Mouse (Mus musculus) midbrain, embryonic 12.5 days (tissue): Measurements from ENCODE around the gene Cpb2. TPM values are rescaled to one million over a fixed set of nuclear protein-coding genes. Genes with fewer than 3 reads are reported as not detected.

ENCODE experiments used
- ATAC-seq: fragments of 200-750 bp; cut with Nextera tagmentation; 2 replicates; pipeline ENCODE4 v1.8.0; 2017; ENCODE audit warnings: low read depth, moderate TSS enrichment, moderate library complexity; ENCODE audit not compliant: low FRiP score
- H3K27ac ChIP-seq: fragments of 300-500 bp; sonication (generic); replicated peaks from 2 replicates; pipeline ENCODE4 v1.5.1; 2016; ENCODE audit warnings: mild to moderate bottlenecking
- H3K27me3 ChIP-seq: fragments of 300-500 bp; sonication (generic); 2 replicates; pipeline ENCODE4 v1.6.1; 2016; ENCODE audit warnings: mild to moderate bottlenecking
- H3K36me3 ChIP-seq: fragments of 300-500 bp; sonication (generic); 2 replicates; pipeline ENCODE4 v1.6.1; 2016
- H3K4me1 ChIP-seq: fragments of 300-500 bp; sonication (generic); 2 replicates; pipeline ENCODE4 v1.6.1; 2016
- H3K4me2 ChIP-seq: fragments of 300-500 bp; sonication (generic); replicated peaks from 2 replicates; pipeline ENCODE4 v1.6.1; 2016; ENCODE audit warnings: mild to moderate bottlenecking, moderate library complexity
- H3K4me3 ChIP-seq: fragments of 300-500 bp; sonication (generic); 2 replicates; pipeline ENCODE4 v1.5.1; 2016; ENCODE audit warnings: mild to moderate bottlenecking
- H3K9ac ChIP-seq: fragments of 300-500 bp; sonication (generic); replicated peaks from 2 replicates; pipeline ENCODE4 v1.6.1; 2016; ENCODE audit warnings: mild to moderate bottlenecking, moderate library complexity
- H3K9me3 ChIP-seq: fragments of 300-500 bp; sonication (generic); 2 replicates; pipeline ENCODE4 v1.6.1; 2016; ENCODE audit warnings: mild to moderate bottlenecking
- WGBS: fragments of 180-500 bp; shearing (Covaris S2); methylation state at CpG from one replicate; pipeline ENCODE4 v1.1.7; 2016; 5-methylcytosine and 5-hydroxymethylcytosine counted together
- polyA plus RNA-seq: library from polyadenylated mRNA; unstranded; fragments of >200 nt; fragmentation: Nextera tagmentation; extraction: Ambion mirVana; gene quantifications from 2 replicates; pipeline ENCODE4 v1.2.1, GENCODE M21; 2016

Cpb2 gene
- polyA plus RNA-seq, 1 experiment from 2014 or later: not detected

DNA sequence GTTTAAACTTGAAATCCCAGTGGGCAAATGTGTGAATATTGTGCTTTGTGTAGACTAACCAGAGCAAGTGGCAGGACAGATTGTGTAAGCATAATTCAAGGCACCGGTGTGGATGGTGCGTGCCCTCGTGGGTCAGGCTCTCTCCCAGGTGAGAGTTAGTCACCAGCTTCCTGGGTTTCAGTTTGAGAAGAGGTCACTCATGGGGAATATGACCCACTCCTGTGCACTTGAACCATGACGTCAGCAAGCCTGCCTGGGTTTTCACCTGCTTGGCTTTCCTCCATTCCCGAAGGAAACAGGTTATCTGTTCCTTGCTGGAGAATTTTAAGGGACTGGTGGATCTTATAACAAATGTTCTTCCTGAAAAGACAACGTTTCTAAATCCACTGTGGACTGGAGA is 19.7 kb upstream of the Cpb2 start:
- H3K4me2 ChIP-seq: no peak overlapping the region
- WGBS: 87% methylated on average over 6 of the region's 6 CpGs
- no peak overlapping the region for H3K9ac ChIP-seq
- H3K4me3 ChIP-seq: no peak overlapping the region
- H3K27ac ChIP-seq: no peak overlapping the region
- H3K9me3 ChIP-seq: no peaks in the 10 kb centered on the region
- H3K36me3 ChIP-seq: no peaks in the 10 kb centered on the region
- no peak for ATAC-seq
- H3K4me1 ChIP-seq: peaks cover 22% of the 10 kb centered on the region
- no peaks in the 10 kb centered on the region; the same call in 1 of the 2 replicates for H3K27me3 ChIP-seq

DNA sequence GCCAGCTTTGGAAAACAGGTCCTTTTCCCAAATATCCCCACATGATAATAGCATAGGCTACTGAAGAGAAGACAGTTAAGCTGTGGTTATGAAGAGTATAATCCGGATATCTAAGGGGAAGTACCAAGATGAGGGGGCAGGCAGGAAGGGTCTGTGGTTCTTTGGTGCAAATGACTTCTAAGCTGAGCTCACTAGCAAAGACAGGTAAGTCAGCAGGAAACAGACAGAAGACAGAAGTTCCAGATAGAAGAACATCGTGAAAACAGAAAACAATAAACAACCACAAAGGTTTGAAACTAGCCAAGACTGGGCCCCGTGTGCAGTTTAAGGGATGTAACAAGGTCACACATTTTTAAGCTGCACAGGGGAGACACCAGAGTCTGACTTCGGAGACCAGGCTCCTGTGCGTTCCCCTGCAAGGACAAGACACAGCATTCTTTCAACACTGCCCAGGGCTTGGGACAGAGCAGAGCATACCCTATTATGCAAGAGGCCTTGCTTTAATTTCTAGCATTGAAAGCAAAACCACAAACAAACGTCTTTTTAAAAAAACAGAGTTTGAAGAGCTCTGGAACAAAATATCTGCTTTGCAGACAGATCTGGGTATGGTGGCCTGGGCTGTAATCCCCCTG is 14.5 kb upstream of the Cpb2 start:
- Histone ChIP-seq H3K27ac (no peak overlapping the region), H3K9ac (no peak overlapping the region), H3K4me1 (peaks cover 8% of the 10 kb centered on the region; the same call in 1 of the 2 replicates), H3K4me3 (no peak overlapping the region), H3K4me2 (no peak overlapping the region), H3K9me3 (no peaks in the 10 kb centered on the region), H3K36me3 (no peaks in the 10 kb centered on the region), H3K27me3 (0 out of 2 replicates have a peak, but pooled peaks cover 7% of the 10 kb centered on the region)
- 83% methylated on average over 6 of the region's 6 CpGs for WGBS
- no peak for ATAC-seq

DNA sequence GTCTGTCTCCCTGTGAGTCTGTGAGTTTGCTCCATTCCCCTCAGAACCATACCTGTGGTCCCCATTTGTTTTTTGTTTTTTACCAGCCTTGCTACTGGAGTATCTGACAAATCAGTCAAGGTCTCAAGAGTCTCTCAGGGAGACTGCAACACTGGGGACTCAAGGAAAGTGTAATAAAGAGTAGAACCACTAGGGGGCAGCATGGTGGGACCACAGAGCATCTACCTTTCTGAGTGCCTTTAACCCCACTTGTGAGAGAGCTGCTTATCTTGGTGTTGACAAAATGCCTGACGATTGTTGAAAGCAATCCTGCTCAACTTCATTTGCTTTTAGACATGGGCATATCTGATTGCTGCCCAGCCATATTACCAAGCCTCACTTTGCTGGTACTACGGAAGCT is 12.3 kb upstream of the Cpb2 start:
- no peak for ATAC-seq
- H3K4me1 ChIP-seq: peaks cover 8% of the 10 kb centered on the region; the same call in 1 of the 2 replicates
- no peaks in the 10 kb centered on the region for H3K36me3 ChIP-seq
- H3K27me3 ChIP-seq: peaks cover 13% of the 10 kb centered on the region; the same call in 1 of the 2 replicates
- H3K9me3 ChIP-seq: no peaks in the 10 kb centered on the region
- WGBS: 78% methylated on average over 2 of the region's 2 CpGs
- H3K27ac ChIP-seq: no peak overlapping the region
- no peak overlapping the region for H3K4me2 ChIP-seq
- H3K9ac ChIP-seq: no peak overlapping the region
- H3K4me3 ChIP-seq: no peak overlapping the region

DNA sequence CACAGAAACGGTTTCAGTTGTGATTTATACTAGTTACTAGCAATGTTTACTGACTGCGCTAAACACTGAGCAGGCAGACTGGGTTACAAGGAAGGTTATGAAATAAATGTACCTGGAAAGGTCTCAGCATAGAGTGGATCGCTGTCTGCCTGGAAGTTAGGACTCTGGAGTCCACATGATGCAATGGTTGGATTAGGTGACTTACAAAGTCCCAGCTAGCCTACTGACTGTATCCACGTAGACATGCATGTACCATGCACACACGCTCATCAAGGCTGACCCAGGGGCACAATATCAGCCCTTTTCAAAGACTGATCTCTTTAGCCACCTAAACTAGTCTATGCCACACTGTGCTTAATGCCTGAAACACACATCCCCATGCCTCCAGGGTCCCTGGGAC is 9.0 kb upstream of the Cpb2 start:
- Histone ChIP-seq H3K9me3 (no peaks in the 10 kb centered on the region), H3K4me3 (no peak overlapping the region), H3K4me2 (no peak overlapping the region), H3K27ac (no peak overlapping the region), H3K27me3 (peaks cover 17% of the 10 kb centered on the region; the same call in 1 of the 2 replicates), H3K36me3 (no peaks in the 10 kb centered on the region), H3K9ac (no peak overlapping the region), H3K4me1 (peaks cover 18% of the 10 kb centered on the region)
- ATAC-seq: no peak
- WGBS: 92% methylated on average over 5 of the region's 5 CpGs

DNA sequence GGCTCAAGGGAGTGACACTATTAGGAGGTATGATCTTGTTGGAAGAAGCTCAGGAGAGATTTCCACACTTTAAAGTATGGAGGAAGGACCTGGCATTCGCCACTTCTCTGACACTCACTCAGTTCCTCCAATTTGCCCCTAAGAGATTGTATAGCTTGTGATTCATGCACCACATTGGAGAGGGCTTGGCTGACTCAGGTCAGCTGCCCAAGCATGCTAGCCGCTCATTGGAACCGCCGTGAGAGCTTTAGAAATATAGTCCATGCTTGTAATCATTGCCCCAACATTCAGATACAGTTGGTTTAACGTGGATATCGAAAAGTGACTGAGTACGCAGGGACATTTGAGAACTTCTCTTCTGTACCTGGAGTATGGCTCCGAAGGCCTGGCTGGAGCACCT is 6.5 kb upstream of the Cpb2 start:
- WGBS: 75% methylated on average over 8 of the region's 8 CpGs
- no peaks in the 10 kb centered on the region for H3K36me3 ChIP-seq
- no peaks in the 10 kb centered on the region for H3K9me3 ChIP-seq
- 0 out of 2 replicates have a peak overlapping the region, but pooled peaks have one; percentile 30 for H3K27ac ChIP-seq
- H3K9ac ChIP-seq: no peak overlapping the region
- H3K4me3 ChIP-seq: peak overlapping the region; percentile 6; the same call in 1 of the 2 replicates
- peak; percentile 42; the same call in 1 of the 2 replicates for ATAC-seq
- peaks cover 18% of the 10 kb centered on the region for H3K4me1 ChIP-seq
- H3K27me3 ChIP-seq: peaks cover 23% of the 10 kb centered on the region; the same call in 1 of the 2 replicates
- H3K4me2 ChIP-seq: peak overlapping the region; percentile 26; the same call in 1 of the 2 replicates

DNA sequence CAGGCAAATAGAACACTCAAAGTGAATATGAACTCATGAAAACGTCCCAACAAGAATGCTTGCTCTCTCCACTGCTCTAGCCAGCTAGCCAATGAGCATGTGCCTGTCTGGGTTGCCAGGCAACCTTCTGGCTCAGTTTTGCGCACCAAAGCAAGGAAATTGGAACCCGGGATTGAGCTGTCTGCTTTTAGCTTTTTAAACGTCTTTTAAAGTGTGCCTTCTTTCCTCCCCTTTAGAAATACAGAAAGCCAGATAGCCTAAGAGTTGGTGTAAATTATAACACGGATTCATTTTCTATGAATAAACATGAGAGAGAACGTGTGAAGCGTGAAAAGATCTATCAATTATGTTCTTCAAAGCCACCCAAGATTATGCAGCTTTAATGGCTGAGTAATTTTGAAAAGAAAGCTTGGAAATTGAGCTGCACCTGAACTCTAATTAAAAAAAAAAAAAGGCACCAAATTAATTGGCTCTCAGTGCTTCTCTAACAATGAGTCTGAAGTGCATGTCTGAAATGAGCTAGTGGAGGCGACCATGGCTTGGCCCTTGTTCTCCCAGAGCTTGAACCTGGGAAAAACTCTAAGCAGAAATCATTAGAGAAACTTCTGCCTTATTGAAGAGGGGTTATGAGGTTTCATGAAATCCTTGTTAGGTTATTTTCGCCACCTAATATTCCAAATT is 6.0 kb upstream of the Cpb2 start:
- Histone ChIP-seq H3K27me3 (peaks cover 22% of the 10 kb centered on the region; the same call in 1 of the 2 replicates), H3K4me1 (peaks cover 18% of the 10 kb centered on the region), H3K4me2 (peak overlapping the region; percentile 26; the same call in 1 of the 2 replicates), H3K36me3 (no peaks in the 10 kb centered on the region), H3K9me3 (no peaks in the 10 kb centered on the region), H3K9ac (no peak overlapping the region), H3K4me3 (peak overlapping the region; percentile 6; the same call in 1 of the 2 replicates), H3K27ac (0 out of 2 replicates have a peak overlapping the region, but pooled peaks have one; percentile 30)
- ATAC-seq: peak; percentile 89
- WGBS: 15% methylated on average over 9 of the region's 9 CpGs

DNA sequence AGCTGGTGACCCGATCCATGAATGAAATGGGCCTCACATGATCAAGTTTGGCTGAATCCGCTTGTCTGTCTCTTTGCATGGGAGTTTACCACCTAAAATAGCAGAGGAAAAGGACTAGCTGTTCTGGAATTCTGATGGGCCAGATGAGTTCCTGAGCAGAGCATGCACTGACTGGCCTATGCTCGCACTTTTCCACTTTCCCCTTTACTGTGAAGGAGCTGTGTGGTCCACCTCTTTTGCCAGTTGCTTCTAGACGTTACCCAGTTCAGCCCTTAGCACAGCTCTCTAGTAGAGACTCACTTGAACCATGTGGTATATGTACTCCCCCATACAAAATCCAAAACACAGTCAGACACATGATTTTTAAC is 5.5 kb upstream of the Cpb2 start:
- ATAC-seq: 0 out of 2 replicates have a peak, but pooled peaks have one; percentile 57
- H3K9ac ChIP-seq: no peak overlapping the region
- 0 out of 2 replicates have a peak overlapping the region, but pooled peaks have one; percentile 4 for H3K27ac ChIP-seq
- no peaks in the 10 kb centered on the region for H3K36me3 ChIP-seq
- H3K27me3 ChIP-seq: peaks cover 17% of the 10 kb centered on the region; the same call in 1 of the 2 replicates
- H3K9me3 ChIP-seq: no peaks in the 10 kb centered on the region
- WGBS: 59% methylated on average over 4 of the region's 4 CpGs
- H3K4me2 ChIP-seq: no peak overlapping the region
- H3K4me1 ChIP-seq: peaks cover 18% of the 10 kb centered on the region
- H3K4me3 ChIP-seq: no peak overlapping the region

DNA sequence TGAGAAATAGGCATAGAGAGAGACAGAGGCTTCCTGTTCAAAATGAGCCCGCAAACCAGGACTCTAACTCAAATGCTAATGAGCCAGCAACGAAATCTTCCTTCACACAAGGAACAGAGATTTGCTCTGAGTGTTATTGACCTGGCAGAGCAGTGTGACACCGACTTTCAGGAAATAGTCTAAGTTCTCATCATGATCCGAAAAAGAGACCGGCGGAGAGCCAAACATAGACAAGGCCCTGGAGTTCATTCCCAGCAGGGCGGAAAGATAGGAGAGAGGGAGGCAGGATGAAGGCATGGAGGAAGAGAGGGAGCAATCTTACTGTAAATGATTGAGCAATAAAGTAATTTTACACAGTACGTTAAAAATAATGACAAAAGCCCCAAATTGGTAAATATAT is 5.0 kb upstream of the Cpb2 start:
- no peak overlapping the region for H3K9ac ChIP-seq

DNA sequence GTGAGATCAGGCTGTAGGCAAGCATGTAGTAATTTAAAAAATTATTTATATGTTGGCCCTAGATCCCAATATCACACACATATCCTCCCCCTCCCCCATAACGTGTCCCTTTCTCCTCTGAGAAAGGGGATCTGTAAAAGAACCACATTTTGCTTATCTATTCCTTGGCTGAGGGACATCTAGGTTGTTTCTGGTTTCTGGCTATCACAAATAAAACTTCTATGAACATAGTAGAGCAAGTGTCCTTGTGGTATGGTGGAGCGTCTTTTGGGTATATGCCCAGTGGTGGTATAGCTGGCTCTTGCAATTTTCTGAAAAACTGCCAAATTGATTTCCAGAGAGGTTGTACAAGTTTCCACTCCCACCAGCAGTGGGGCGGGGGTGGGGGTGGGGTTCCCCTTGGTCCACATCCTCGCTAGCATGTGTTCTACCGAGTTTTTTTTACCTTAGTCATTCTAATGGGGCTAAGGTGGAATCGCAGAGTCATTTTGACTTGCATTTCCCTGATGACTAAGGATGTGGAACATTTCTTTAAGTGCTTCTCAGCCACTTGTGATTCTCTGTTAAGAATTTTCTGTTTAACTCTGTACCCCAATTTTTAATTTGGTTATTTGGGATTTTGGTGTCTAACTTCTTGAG is 3.9 kb upstream of the Cpb2 start:
- Histone ChIP-seq H3K9ac (no peak overlapping the region), H3K9me3 (no peaks in the 10 kb centered on the region), H3K27me3 (peaks cover 16% of the 10 kb centered on the region; the same call in 1 of the 2 replicates), H3K4me3 (no peak overlapping the region), H3K4me2 (no peak overlapping the region), H3K4me1 (peaks cover 18% of the 10 kb centered on the region), H3K27ac (no peak overlapping the region), H3K36me3 (no peaks in the 10 kb centered on the region)
- ATAC-seq: no peak
- WGBS: 80% methylated on average over 6 of the region's 6 CpGs

More for the DNA sequence above, 5.0 kb upstream of the Cpb2 start:
- Histone ChIP-seq H3K36me3 (no peaks in the 10 kb centered on the region), H3K27me3 (peaks cover 16% of the 10 kb centered on the region; the same call in 1 of the 2 replicates), H3K4me1 (peaks cover 18% of the 10 kb centered on the region), H3K4me3 (no peak overlapping the region), H3K27ac (no peak overlapping the region), H3K9me3 (no peaks in the 10 kb centered on the region), H3K4me2 (no peak overlapping the region)
- no peak for ATAC-seq
- 70% methylated on average over 8 of the region's 8 CpGs for WGBS

DNA sequence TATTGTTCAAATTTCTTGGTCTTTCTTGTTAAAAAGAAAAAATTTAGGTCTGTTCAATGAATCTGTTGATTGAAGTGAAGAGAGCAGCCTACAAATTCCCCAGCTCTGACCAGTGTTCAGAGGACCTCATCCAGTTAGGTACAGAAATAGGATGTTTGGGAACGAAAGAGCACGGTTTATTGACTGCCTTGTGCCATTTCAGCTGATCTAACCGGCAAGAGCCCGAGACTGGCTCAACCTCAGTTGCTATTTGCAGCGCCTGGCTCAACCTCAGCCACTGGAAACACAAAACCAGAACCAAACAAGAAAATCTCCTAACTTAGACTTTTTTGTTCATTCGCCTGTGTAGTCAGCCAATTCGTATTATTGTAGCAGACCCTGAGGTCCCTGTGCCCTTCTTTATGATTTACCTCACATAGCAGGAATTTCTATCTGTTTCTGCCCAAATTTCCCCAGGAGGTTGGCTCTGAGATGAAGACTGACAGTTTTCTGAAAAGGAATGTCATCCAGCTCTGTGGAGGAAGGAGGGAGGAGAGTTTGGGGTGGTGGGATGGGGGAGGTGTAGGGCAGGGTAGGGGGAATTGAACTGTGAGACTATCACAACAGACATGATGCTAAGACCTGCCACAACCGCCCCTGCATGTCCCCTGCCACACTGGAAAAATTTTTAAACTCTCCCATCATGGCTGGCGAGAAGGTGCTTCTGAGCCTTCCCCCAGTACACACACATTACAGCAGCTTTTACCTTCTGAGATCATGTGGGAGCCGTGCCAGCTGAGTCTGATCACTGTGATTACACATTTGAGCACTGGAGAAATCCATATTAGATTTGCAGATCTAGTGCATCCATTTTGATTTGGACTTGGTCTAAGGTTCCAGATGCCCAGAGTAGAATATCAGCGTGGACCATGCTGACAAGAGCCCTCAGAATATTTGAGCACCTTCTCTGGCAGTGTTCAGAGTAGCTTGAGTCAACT is 4.2 kb downstream of the Cpb2 start:
- Histone ChIP-seq H3K9ac (no peak overlapping the region), H3K27me3 (no peaks in the 10 kb centered on the region), H3K4me2 (no peak overlapping the region), H3K4me3 (no peak overlapping the region), H3K36me3 (no peaks in the 10 kb centered on the region), H3K9me3 (no peaks in the 10 kb centered on the region), H3K27ac (no peak overlapping the region), H3K4me1 (no peaks in the 10 kb centered on the region)
- no peak for ATAC-seq
- WGBS: 85% methylated on average over 11 of the region's 11 CpGs

DNA sequence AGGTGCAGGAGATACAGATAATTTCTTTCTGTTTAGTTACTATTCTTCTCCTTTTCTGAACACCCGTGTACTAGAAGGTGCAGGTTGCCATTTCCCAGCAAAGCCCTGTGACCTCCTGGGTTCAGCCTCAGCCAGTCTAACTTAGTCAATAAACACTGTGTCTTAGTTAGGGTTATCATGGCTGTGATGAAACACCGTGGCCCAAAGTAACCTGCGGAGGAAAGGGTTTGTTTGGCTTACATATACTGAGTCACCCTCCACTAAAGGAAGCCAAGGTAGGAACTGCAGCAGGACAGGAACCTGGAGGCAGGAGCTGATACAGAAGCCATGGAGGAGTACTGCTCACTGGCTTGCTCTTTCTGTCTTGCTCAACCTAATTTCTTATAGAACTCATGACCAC is 8.3 kb downstream of the Cpb2 start:
- Histone ChIP-seq H3K36me3 (no peaks in the 10 kb centered on the region), H3K27me3 (no peaks in the 10 kb centered on the region), H3K27ac (no peak overlapping the region), H3K9ac (no peak overlapping the region), H3K4me2 (no peak overlapping the region), H3K4me3 (no peak overlapping the region), H3K9me3 (no peaks in the 10 kb centered on the region), H3K4me1 (no peaks in the 10 kb centered on the region)
- WGBS: 86% methylated on average over 3 of the region's 3 CpGs
- no peak for ATAC-seq
